Mouse (Mus musculus) telencephalon, adult 2 months (tissue): ENCODE data around the gene Dock9.
"Not testable (repeated sequence)": the region's sequence is repeated elsewhere in the genome, so short reads cannot be mapped to it uniquely, and the experiment has no call there.

Source experiments
- DNase-seq: peaks from one replicate; pipeline ENCODE4 v3.0.0-alpha.2; 2011; ENCODE audit warnings: low read depth, low spot score

Gene Dock9

GRCm38 (mm10) chr14:121738431-121739403 is 58.9 kb downstream of the Dock9 start:
- peak; percentile 79 for DNase-seq

GRCm38 (mm10) chr14:121737277-121737676 is 60.4 kb downstream of the Dock9 start:
- peak; percentile 65 for DNase-seq

GRCm38 (mm10) chr14:121735678-121736077 is 62.0 kb downstream of the Dock9 start:
- no peak for DNase-seq

- no peak for DNase-seq
Measured at GRCm38 (mm10) chr14:121734217-121734616, 63.4 kb downstream of the Dock9 start.

GRCm38 (mm10) chr14:121733694-121734093 is 63.9 kb downstream of the Dock9 start:
- no peak for DNase-seq

GRCm38 (mm10) chr14:121732196-121732595 is 65.4 kb downstream of the Dock9 start:
- DNase-seq = no peak

- DNase-seq = no peak
Measured at GRCm38 (mm10) chr14:121731688-121732168, 65.9 kb downstream of the Dock9 start.

GRCm38 (mm10) chr14:121730966-121731365 is 66.7 kb downstream of the Dock9 start:
- DNase-seq = no peak

- no peak for DNase-seq
Measured at GRCm38 (mm10) chr14:121727996-121728395, 69.6 kb downstream of the Dock9 start.

GRCm38 (mm10) chr14:121724501-121724900 is 73.1 kb downstream of the Dock9 start:
- no peak for DNase-seq

GRCm38 (mm10) chr14:121722774-121723173 is 74.9 kb downstream of the Dock9 start:
- DNase-seq = no peak

GRCm38 (mm10) chr14:121721431-121721830 is 76.2 kb downstream of the Dock9 start:
- DNase-seq = no peak

GRCm38 (mm10) chr14:121719638-121720601 is 77.7 kb downstream of the Dock9 start:
- DNase-seq = no peak

- DNase-seq = not testable (repeated sequence)
Measured at GRCm38 (mm10) chr14:121714799-121715198, 82.8 kb downstream of the Dock9 start.

- DNase-seq = no peak
Measured at GRCm38 (mm10) chr14:121714268-121714667, 83.4 kb downstream of the Dock9 start.

- no peak for DNase-seq
Measured at GRCm38 (mm10) chr14:121713830-121714197, 83.8 kb downstream of the Dock9 start.

- no peak for DNase-seq
Measured at GRCm38 (mm10) chr14:121713166-121713829, 84.3 kb downstream of the Dock9 start.

GRCm38 (mm10) chr14:121711089-121711826 is 86.4 kb downstream of the Dock9 start:
- no peak for DNase-seq

GRCm38 (mm10) chr14:121710130-121710529 is 87.5 kb downstream of the Dock9 start:
- no peak for DNase-seq

GRCm38 (mm10) chr14:121708244-121708643 is 89.4 kb downstream of the Dock9 start:
- DNase-seq = no peak

- DNase-seq = no peak
Measured at GRCm38 (mm10) chr14:121706482-121706901, 91.1 kb downstream of the Dock9 start.
